Mouse (Mus musculus): Measurements from ENCODE around the gene Fam126b. TPM values are rescaled to one million over a fixed set of nuclear protein-coding genes. Genes with fewer than 3 reads are reported as not detected.

Gene Fam126b
- polyA plus RNA-seq (2021; fragmentation: Nextera tagmentation), result 35.0 TPM in 2 replicates
- long read RNA-seq, experiment 1, full-length matches to known transcripts, result 141 of 254 reads
- long read RNA-seq, experiment 1, partial matches to known transcripts, result 48 of 254 reads
- long read RNA-seq, experiment 1, other reads (novel, unspliced or antisense), result 65 of 254 reads
- long read RNA-seq, experiment 2, full-length matches to known transcripts, result 7 of 102 reads
- long read RNA-seq, experiment 2, partial matches to known transcripts, result 5 of 102 reads
- long read RNA-seq, experiment 2, other reads (novel, unspliced or antisense), result 90 of 102 reads

GRCm38 (mm10) chr1:58586171-58586997, at the start of gene Fam126b, which contains the start of gene Ndufb3:
Gene Fam126b, minus strand, starts transcription at chr1:58586323.
Gene Ndufb3, plus strand, starts transcription at chr1:58586384.

DNA sequence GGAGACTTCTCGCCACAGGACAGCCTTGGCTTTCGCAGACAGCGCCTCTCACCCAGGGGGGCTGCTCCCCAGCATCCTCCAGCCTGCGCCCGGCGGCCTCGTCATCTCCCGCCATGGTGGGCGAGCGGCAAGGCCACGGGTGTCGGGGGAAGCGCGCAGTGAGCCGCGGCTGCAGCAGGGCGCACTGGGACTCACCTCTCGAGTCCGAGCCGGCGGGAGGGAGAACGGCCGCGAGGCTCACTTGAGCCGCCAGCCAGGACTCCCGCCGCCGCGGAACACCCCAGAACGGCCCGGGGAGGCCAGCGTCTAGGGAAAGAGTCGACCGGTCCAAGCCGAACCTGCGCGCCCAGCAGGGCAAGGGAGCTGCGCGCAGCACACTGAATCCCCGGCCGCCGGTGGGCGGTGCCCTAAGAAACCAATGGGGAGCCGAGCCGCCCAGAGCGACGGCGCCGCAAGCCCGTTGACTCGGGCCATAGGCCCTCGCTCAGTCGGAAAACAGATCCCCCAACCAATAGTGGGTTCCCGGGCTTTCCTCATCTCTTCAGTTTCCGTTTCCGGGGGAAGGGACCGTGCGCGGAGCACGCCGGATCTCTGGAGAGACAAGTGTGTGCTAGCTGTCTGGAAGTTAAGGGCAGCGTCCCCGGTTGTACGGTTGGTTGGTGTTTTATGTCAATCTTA, 81.4 kb downstream of the Fam126b start, which contains the start of gene Orc2:
Orc2 (minus strand) TSS at position 533 of the 678 bp plus-strand sequence.

Other genes with a start within 250 kb of the Fam126b start
- 85.0 and 102 TPM in 2 replicates for gene Bzw1, start 193.4 kb downstream of the Fam126b start, polyA plus RNA-seq (2021; fragmentation: Nextera tagmentation)
- 12.2 and 14.8 TPM in 2 replicates for gene Clk1, start 162.3 kb downstream of the Fam126b start, polyA plus RNA-seq (2021; fragmentation: Nextera tagmentation)
- gene Nif3l1, start 141.2 kb downstream of the Fam126b start, polyA plus RNA-seq (2021; fragmentation: Nextera tagmentation), result 14.9 and 18.0 TPM in 2 replicates
- gene Ppil3, start 140.8 kb downstream of the Fam126b start, polyA plus RNA-seq (2021; fragmentation: Nextera tagmentation), result 54.6 and 57.9 TPM in 2 replicates
- gene Orc2, start 81.2 kb downstream of the Fam126b start, polyA plus RNA-seq (2021; fragmentation: Nextera tagmentation), result 21.3 and 33.6 TPM in 2 replicates
- gene Ndufb3, start 61 bp upstream of the Fam126b start, polyA plus RNA-seq (2021; fragmentation: Nextera tagmentation), result 557 and 563 TPM in 2 replicates
- not detected in 2 replicates for gene Als2cr12, start 109.7 kb upstream of the Fam126b start, polyA plus RNA-seq (2021; fragmentation: Nextera tagmentation)
- gene Cflar, start 125.2 kb upstream of the Fam126b start, polyA plus RNA-seq (2021; fragmentation: Nextera tagmentation), result 13.1 and 13.9 TPM in 2 replicates
- 2.1 and 2.5 TPM in 2 replicates for gene Casp8, start 209.1 kb upstream of the Fam126b start, polyA plus RNA-seq (2021; fragmentation: Nextera tagmentation)